Mouse (Mus musculus) E14TG2a.4 (cell line): ENCODE results near the gene Lrrc74a.

Experiments used
- H3K27me3 ChIP-seq: 2 replicates; pipeline ENCODE4 v1.6.1; 2014; ENCODE audit warnings: low read length, control low read depth; ENCODE audit not compliant: insufficient read depth
- H3K36me3 ChIP-seq: 2 replicates; pipeline ENCODE4 v1.6.1; 2014; ENCODE audit warnings: low read length, control low read depth; ENCODE audit not compliant: insufficient read depth
- H3K4me1 ChIP-seq: replicated peaks from 2 replicates; pipeline ENCODE4 v1.6.1; 2014; ENCODE audit warnings: low read depth, low read length, control low read depth
- H3K4me3 ChIP-seq: replicated peaks from 2 replicates; pipeline ENCODE4 v1.5.1; 2014; ENCODE audit warnings: mild to moderate bottlenecking, low read length
- H3K9me3 ChIP-seq: 2 replicates; pipeline ENCODE4 v1.6.1; 2014; ENCODE audit warnings: low read length, control low read depth
- CTCF ChIP-seq: conservative IDR thresholded peaks from 2 replicates; pipeline ENCODE4 v1.5.1; 2014; ENCODE audit warnings: low read length
- NANOG ChIP-seq: IDR thresholded peaks from 2 replicates; pipeline ENCODE4 v1.6.1; 2014; ENCODE audit warnings: borderline replicate concordance, low read length, mixed read lengths
- POU5F1 ChIP-seq: IDR thresholded peaks from 2 replicates; pipeline ENCODE4 v1.6.1; 2014; ENCODE audit warnings: low read length, borderline replicate concordance

Gene Lrrc74a

GRCm38 (mm10) chr12:86692471-86693356, 41.5 kb upstream of the Lrrc74a start:
- TF ChIP-seq CTCF (no peak), POU5F1 (no peak), NANOG (no peak)
- no peak overlapping the region for H3K4me3 ChIP-seq
- peaks cover 55% of the 10 kb centered on the region for H3K4me1 ChIP-seq
- H3K9me3 ChIP-seq = peaks cover 7% of the 10 kb centered on the region
- no peaks in the 10 kb centered on the region for H3K36me3 ChIP-seq
- H3K27me3 ChIP-seq = no peaks in the 10 kb centered on the region; the same call in 1 of the 2 replicates

- H3K36me3 ChIP-seq = no peaks in the 10 kb centered on the region
- H3K27me3 ChIP-seq = no peaks in the 10 kb centered on the region; the same call in 1 of the 2 replicates
- H3K4me1 ChIP-seq = peaks cover 49% of the 10 kb centered on the region
Measured at GRCm38 (mm10) chr12:86693389-86693788, 40.8 kb upstream of the Lrrc74a start.

GRCm38 (mm10) chr12:86694441-86694840, 39.7 kb upstream of the Lrrc74a start:
- H3K9me3 ChIP-seq = peaks cover 10% of the 10 kb centered on the region
- H3K4me3 ChIP-seq = no peak overlapping the region
- no peaks in the 10 kb centered on the region for H3K36me3 ChIP-seq
- peaks cover 43% of the 10 kb centered on the region for H3K4me1 ChIP-seq
- H3K27me3 ChIP-seq = no peaks in the 10 kb centered on the region; the same call in 1 of the 2 replicates
- TF ChIP-seq POU5F1 (no peak), NANOG (no peak), CTCF (no peak)

More at GRCm38 (mm10) chr12:86693389-86693788, 40.8 kb upstream of the Lrrc74a start:
- TF ChIP-seq POU5F1 (no peak), NANOG (no peak), CTCF (no peak)
- Histone ChIP-seq H3K9me3 (peaks cover 10% of the 10 kb centered on the region), H3K4me3 (no peak overlapping the region)

DNA sequence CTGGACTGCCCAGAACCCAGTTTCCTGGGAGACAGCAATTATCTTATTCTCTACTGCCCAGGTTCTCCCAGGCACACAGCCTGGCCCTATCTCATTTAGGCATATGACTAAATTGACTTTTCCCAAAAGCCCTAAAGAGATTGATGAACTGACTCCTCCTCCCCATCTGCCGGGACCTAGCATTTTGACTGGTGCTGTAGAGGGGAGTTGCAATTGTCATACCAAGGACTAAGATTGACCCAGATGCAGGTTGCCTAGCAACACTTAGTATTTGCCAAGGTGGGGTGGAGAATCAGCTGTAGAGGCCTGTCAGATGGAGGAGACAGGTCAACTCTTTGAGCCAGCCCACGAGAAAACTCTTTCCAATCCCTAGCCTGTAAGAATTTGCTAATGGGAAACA, 36.2 kb upstream of the Lrrc74a start:
- Histone ChIP-seq H3K4me1 (peaks cover 29% of the 10 kb centered on the region), H3K36me3 (peaks cover 25% of the 10 kb centered on the region), H3K27me3 (no peaks in the 10 kb centered on the region; the same call in 1 of the 2 replicates), H3K9me3 (peaks cover 10% of the 10 kb centered on the region), H3K4me3 (no peak overlapping the region)
- TF ChIP-seq POU5F1 = no peak
- TF ChIP-seq CTCF = no peak
- TF ChIP-seq NANOG = no peak

GRCm38 (mm10) chr12:86698537-86698936, 35.6 kb upstream of the Lrrc74a start:
- Histone ChIP-seq H3K36me3 (peaks cover 31% of the 10 kb centered on the region), H3K27me3 (no peaks in the 10 kb centered on the region; the same call in 1 of the 2 replicates)
- TF ChIP-seq POU5F1 = no peak
- TF ChIP-seq CTCF = no peak
- TF ChIP-seq NANOG = no peak

DNA sequence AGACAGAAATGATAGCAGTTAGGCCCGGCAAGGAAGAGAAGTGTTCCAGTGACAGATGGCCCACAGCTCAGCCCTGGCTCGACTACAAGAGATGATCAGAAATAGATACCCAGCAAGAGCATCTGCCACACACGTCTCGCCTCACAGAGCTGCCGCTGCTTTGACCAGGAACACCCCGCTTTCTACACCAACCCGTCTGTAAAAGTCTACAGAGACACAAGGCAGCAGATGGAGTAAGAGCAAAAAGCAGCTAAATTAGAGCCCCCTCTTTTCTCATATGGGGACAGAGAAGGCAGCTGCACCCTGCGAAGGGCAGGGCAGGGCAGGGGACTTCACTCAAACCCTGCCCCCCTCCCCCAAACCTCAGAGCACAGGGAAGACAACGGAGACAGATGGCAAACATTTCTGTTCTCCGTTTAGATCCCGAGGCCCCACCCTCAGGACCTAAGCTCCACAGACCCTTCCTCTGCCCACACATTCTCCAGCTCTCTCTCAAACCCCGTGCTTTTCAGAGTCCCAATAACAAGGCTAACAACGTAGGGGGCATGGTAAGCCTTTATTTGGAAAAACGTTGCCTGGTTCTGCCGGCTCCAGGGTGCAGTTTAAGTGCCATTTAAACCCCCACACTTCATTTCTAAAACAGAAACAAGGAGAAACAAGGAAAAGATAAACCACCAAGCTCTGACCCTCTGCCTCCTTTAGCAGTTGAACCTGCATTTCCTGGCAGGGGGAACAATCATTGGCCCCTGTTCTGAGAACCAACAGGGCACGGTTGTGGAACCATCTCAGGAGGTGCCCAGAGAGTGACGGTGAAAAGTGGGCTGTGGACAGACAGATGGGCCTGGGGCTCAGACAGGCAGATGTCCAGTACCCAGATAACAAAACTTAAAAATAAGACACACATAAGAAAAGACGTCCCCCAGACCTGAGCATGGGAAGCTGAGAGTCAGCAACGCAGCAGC, 33.9 kb upstream of the Lrrc74a start:
- Histone ChIP-seq H3K4me3 (no peak overlapping the region), H3K27me3 (no peaks in the 10 kb centered on the region; the same call in 1 of the 2 replicates), H3K36me3 (peaks cover 48% of the 10 kb centered on the region), H3K4me1 (peaks cover 23% of the 10 kb centered on the region), H3K9me3 (peaks cover 10% of the 10 kb centered on the region)
- no peak for TF ChIP-seq NANOG
- no peak for TF ChIP-seq POU5F1
- TF ChIP-seq CTCF = no peak

More at GRCm38 (mm10) chr12:86698537-86698936, 35.6 kb upstream of the Lrrc74a start:
- H3K9me3 ChIP-seq = peaks cover 10% of the 10 kb centered on the region
- H3K4me1 ChIP-seq = peaks cover 29% of the 10 kb centered on the region
- no peak overlapping the region for H3K4me3 ChIP-seq

- H3K36me3 ChIP-seq = peaks cover 48% of the 10 kb centered on the region
- H3K4me3 ChIP-seq = no peak overlapping the region
- no peaks in the 10 kb centered on the region for H3K27me3 ChIP-seq
- TF ChIP-seq NANOG = no peak
- TF ChIP-seq CTCF = no peak
- no peak for TF ChIP-seq POU5F1
- peaks cover 10% of the 10 kb centered on the region for H3K9me3 ChIP-seq
- H3K4me1 ChIP-seq = peaks cover 23% of the 10 kb centered on the region
Measured at GRCm38 (mm10) chr12:86700927-86701310, 33.2 kb upstream of the Lrrc74a start.

GRCm38 (mm10) chr12:86701491-86701890, 32.7 kb upstream of the Lrrc74a start:
- TF ChIP-seq POU5F1 (no peak), NANOG (no peak), CTCF (no peak)
- peaks cover 10% of the 10 kb centered on the region for H3K9me3 ChIP-seq
- H3K4me1 ChIP-seq = peaks cover 23% of the 10 kb centered on the region

More at GRCm38 (mm10) chr12:86701491-86701890, 32.7 kb upstream of the Lrrc74a start:
- Histone ChIP-seq H3K27me3 (no peaks in the 10 kb centered on the region), H3K4me3 (no peak overlapping the region), H3K36me3 (peaks cover 48% of the 10 kb centered on the region)
